Mouse (Mus musculus): Measurements from ENCODE around the gene Atp5d.

DNA sequence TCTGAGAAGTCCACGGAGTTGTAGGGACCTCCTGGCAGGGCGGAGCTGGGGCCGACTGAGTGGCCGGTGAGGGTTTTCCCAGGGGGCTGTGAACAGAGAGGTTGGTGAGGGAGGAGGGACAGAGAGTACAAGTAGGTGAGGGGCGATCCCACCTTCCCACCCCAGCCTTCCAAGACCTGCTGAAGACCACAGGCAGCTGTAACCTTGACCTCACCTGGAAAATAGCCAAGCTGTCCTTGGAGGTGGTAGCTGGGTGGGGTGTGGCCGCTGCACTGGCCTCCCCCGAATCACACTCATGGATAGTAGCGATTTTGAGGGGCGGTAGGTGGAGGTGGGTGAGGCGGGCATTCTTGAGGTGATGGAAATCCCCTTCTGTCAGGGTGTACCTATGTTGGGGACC, 3.3 kb upstream of the Atp5d start:
- TF ChIP-seq CTCF (IDR thresholded peaks at IDR 0.05) (no peak), EP300 (IDR thresholded peaks at IDR 0.05; ENCODE audit: insufficient read depth, low read depth, low read length) (no peak), POLR2A (IDR thresholded peaks at IDR 0.05; ENCODE audit: insufficient read depth, low read depth, low read length) (no peak)
